Mouse (Mus musculus) common myeloid progenitor, adult 5-6 weeks (primary cell): ENCODE measurements around the gene Erg. TPM values are rescaled to one million over a fixed set of nuclear protein-coding genes. Genes with fewer than 3 reads are reported as not detected.

ENCODE experiments used
- ATAC-seq: replicated peaks from 2 replicates; pipeline ENCODE4 v1.8.0; 2016; ENCODE audit warnings: low read depth, mild to moderate bottlenecking, moderate TSS enrichment, inconsistent platforms; ENCODE audit not compliant: poor library complexity, severe bottlenecking
- total RNA-seq: library from RNA; stranded (forward); fragments of 200-1000, 187-1606 nt; gene quantifications from 2 replicates; pipeline ENCODE4 v1.2.3, GENCODE M21; 2017

Gene Erg
- 118 and 128 TPM in 2 replicates for total RNA-seq

DNA sequence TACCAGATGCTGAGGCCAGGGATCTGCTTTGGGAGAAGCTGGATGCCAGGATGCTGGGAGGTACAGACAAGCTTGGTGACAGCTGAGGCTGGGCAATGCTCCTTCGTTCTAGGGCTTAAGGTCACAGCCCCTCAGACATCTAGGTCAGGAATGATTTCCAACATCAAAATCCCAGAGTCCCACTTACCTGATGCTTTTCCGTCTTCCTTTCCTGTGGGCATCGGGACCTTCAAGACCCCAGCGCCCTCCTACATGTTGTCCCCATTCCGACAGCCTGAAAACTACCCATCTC lies at the start of gene Erg:
Gene Erg (minus strand): TSS at position 283 of the 292 bp plus-strand sequence.
- no peak for ATAC-seq

DNA sequence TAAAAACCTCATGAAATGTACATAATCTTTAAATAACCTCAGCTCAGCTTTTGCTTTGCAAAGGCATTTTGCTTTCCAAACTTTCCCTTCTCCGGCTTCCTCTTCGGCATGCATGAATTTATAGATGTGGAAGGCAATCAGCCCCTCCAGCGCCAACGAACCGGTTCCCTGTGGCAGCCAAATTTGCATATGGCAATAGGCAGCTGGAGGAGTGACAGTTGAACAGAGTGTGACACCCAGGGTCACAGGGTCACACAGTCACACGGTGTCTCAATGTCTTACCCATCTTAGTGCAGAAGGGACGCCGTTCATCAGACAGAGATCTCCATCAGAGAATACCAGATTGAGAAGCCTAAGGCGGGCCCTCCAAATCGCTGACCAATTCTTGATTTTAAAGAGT lies 45.4 kb upstream of the Erg start:
- no peak for ATAC-seq

DNA sequence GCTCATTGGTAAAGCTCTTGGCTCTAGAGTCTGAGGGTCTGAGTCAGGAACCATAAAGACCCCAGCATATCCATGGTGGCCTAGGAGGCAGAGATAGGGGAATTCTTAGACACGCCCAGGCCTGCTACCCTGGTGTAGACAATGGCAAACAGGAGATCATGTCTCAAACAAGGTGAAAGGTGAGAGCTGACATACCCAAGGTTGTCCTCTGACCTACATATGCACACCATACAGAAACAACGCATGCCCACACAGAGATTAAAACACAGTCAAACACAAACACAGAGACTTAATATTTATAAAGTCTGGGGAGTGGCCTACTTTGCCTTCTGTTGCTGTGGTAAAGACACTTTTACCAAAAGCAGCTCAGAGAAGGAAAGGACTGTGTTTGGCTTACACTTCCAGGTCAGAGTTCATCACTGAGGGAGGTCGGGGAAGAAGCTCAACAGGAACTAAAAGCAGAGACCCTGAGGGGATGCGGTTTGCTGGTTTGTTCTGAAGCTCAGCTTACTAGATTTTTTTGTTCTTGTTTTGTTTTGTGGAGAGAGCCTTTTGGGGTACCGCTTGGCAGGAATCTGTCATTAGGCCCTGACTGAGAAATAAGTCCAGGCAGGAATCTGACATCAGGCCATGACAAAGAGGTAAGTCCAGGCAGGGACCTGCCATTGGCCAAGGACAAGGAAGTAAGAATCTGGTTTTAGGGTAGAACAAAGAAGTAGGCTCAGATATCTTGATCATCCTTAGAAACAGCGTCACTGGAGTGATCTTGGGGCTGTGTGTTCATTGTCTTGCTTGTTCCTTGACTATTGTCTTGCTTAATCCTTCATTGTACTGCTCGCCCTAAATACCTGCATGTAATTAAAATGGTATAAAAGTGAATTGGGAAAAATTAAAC lies 37.7 kb upstream of the Erg start:
- no peak for ATAC-seq

DNA sequence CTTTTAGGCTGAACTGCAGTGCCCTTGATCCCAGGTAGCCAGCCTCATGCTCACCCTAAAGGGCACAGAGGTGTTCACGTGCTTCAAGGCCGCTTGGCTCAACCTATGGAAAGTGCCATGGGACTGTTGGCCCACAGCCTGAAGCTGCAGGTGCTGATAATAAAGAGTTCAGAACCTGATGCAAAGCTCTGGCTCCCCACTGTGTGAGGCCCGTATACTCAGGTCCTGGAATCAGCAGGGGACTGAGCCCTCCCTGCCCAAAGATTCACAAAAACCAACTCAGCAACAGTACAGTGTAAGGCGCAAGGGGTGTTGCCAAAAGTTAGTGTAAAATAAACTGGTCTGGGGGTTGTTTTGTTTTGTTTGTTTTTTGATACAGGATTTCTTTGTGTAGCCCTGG lies 36.7 kb upstream of the Erg start:
- ATAC-seq = no peak

DNA sequence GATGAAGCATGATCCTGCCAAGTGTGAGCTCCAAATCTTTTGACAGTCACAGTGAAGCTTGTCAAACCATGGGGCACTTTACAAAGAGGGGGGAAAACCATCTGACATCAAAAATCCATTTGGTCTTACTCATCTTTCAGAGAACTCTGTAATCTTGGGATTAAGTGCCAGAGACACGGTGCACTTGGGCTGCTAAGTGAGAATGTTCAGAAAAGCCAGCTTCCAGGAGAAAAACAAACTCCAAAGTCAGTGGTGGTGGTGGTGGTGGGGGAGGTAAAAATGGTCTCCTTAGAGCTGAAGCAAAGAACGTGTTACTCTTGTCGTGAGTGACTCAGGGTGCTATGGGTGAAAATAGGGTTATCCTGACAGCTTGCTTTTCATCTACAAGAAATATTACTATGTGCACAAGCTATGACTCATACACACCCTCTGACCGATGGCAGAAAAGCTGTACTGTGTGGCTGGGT lies 33.5 kb upstream of the Erg start:
- no peak for ATAC-seq

DNA sequence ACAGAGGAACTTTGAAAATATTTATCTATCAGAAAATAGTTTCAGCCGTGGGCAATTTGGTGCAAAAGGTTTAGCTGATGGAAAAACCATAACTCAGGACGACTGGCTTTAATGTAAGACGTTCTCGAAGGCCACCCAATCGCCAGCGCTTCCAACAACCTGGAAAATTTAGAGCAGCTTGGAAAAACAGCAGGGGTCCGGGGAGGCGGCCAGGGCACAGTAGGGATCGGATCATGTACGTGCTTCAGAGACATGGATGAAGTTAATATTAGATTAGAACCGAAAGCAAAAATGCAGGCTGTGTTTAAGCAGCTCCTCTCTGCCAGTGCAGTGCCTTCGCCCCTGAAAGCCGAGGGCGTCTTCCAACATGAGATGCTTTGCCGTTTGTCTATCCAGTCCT lies 31.8 kb upstream of the Erg start:
- no peak for ATAC-seq

DNA sequence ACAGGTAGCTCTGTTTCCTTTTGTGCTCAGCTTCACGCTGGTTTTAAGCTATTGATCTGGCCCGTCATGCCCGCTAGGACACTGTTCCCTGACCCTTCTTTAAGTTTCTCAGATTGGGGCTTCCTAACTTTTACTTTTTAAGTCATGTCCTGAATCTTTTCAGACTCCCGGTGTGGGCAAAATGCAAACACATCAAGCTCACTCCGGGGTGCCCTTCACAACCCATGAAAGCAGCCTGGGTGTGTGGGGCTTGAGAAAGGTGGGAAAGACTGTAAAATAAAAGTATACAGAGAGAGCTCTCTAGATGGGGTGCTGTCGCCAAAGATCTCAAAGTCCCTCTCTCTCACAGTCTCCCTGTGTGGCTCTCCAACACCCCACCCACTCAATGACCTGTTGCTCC lies 31.3 kb upstream of the Erg start:
- no peak for ATAC-seq

DNA sequence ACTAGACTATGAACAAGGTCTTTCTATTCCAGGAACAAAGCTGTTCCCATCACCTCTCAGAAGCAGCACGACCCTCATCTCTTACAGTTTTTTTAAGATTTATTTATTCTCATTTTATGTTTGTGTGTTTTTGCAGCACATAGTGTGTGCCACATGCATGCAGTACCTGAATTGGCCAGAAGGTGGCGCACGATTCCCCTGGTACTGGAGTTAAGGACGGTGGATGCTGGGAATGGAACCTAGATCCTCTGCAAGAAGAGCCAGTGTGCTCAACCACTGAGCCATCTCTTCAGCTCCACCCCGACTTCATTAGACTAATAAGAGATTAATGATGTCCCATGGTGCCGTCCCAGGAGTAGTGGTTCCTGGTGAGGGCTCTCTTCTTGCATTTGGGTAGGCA lies 29.2 kb upstream of the Erg start:
- peak; percentile 63; the same call in 1 of the 2 replicates for ATAC-seq

DNA sequence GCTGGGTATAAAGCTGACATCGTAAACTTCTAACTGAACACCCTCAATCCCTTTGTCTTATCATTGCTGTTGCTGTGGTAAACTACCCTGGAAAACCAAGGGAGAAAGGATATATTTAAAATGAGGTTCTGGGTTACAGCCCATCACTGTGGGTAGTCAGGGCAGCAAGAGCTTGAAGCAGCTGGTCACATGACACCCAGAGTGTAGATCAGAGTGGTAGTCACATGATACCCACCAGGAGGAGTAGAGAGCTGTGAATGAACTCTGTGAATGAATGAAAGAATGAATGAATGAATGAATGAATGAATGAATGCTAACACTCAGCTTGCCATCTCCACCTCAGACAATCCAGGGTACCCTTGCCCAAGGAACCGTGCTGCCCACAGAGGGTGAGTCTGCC lies 28.1 kb upstream of the Erg start:
- ATAC-seq = no peak

DNA sequence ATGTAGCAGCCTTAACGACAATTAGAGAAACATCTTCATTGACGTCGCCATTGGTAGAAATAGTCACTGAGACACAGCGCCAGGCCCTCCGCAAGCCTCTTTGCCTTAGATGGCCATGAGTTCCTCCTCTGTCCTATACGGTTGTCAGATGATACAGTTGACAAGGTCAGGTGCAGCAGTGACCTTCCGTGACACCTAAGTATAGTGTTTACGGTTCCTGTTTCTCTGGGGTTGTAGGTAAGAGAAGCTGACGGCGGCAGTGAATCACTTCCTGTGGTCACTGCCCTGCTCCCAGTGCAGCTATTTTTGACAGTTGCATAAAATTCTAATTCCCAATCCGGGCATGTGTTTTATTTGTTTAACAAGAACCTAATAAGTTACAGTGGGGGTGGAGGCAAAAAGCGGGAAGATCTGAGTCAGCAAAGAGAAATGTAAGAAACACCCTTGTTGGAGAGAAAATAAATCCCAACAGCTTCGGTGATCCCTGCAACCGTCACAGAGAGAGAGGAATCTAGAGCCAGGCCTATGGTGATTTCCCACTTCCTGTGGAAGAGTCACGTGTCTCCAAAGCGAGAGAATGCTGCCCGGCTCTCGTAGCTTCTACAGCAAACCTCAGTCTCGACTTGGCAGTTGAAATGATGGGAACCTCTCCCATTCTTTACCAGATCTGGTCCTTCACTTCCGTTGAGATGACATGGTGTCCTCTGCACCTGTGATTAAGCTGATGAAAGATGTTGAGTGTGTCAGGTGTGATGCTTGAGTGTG lies 25.8 kb upstream of the Erg start:
- ATAC-seq = peak; percentile 66; the same call in 1 of the 2 replicates

DNA sequence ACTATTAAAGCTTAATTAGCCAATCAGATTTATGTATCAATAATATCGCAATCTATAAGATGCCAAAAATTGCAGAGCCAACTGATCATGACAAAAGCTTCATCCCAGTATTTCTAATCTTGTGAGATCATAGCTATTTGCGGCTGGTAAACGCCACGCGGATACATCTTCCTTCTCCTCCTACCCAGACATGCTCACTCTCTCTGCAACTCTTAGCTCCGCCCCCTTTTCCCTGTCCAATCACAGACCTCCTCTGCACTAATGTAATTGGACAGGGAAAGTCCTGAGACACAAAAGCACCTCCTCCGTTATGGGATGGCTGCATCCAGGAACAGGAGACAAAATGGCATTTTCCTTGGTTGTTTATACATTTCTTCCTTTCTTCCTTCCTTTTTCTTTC lies 22.2 kb upstream of the Erg start:
- ATAC-seq = no peak

DNA sequence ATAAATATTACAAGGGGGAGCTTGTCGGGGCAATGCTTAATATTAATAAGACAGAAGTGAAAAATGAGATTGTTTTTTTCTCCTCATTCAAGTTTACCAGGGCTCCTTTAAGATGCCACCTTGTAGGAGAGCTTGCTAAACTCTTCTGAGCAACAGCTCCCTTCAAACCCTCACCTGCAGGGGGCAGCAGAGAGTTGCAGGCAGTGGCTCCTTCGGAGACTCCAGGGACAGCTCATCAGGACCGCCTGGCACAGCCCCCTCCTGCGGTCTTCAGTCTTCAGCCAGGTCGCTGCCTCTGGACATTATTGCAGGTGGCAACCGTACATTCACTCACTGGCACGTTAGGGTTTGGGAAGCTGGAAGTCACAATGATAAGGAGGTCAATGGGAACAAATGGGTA lies 18.9 kb upstream of the Erg start:
- peak; percentile 85 for ATAC-seq

DNA sequence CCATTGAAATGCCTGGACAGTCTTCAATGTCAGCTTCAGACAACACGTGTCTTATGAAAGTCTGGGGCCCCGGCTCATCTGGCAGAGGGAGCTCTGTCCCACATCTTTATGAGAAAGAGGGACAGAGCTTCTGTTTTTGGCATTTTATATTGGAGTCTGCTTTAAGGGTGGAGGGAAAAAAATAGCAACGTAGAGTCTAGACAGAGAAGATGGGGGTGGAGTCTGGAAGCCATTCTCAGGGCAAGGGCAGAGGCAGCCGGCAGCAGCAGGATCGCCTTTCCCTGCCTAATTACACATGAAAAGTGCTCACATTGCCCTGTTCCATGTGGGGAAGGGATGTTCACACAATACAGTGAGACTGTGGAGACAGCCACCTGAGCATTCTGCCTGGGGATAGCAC lies 16.1 kb upstream of the Erg start:
- ATAC-seq = no peak

DNA sequence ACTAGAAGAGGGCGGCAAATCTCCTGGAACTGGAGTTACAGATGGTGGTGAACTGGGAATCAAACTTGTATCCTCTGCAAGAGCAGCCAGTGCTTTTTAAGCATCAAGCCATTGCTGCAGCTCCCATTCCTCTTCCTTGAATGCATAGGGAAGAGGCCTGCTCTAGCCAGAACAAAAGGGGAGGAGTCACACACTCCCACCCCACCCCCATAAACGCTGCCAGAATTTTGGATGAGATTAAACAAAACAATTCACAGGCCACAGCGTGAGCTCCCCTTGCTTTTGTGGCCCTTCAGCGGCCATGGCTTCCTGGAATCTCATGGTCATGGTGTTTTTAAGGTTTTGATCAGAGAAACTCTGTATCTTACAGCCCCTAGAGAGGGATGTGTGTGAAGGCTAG lies 15.4 kb upstream of the Erg start:
- no peak for ATAC-seq

DNA sequence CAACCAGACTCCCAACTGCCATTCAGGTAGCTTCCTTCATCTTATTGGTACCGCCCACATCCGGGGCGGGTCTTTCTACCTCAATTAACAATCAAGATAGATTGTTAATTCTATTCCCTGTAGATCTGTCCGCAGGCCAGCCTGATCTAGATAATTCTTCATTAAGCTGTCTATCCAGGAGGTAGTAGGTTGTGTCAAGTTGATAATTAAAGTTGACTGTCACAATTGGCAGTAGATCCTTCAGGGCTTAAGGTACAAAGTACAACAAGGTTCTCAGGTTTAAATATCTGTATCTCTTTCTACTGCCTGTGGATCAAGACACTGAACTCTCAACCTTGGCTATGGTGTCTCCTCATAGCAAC lies 14.8 kb upstream of the Erg start:
- no peak for ATAC-seq

DNA sequence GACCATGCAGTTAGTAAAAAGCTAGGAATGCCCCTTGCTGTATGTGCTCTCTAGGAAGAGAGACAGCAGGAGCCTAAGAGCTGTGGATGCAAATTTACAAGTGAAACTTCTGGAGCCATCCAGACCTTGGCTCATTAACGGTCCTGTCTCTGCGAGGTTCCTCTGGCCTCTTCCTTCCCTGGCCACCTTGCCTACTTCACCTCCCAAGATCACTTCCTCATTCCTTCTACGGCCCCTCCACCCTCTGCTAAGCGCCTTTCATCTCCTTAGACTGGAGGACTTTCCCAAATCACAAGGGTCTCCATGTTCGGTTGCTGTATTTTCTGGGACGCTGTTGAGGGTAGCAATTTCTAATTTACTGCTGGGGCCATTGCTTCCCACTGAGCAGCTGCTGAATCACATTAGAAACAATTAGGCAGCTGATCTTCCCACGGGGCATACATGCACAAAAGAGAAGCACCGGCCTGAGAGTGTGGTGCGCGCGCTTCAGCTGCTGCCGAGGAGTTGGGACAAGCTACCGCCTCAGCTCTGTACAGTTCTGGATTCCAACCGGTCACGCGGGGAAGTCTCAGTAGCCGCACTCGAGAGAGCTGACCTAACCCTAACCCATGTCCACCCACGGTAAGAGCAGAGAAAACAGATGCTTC lies 14.3 kb upstream of the Erg start:
- peak; percentile 59 for ATAC-seq

DNA sequence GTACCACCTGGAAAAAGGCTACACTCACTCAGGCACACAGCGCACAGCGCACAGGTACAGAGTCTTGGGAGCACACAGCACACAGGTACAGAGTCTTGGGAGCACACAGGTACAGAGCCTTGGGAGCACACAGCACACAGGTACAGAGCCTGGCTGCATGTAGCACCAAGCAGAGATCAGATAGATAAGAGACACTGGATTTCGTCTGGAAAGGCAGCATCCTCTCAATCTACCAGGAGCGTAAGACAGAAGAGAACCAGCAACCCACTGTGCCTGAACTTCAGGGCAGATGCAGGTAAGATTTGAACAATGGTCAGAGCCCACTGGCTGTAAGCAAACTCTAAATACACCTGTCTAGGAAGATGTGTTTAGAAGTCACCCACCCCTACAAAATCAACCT lies 12.5 kb upstream of the Erg start:
- ATAC-seq = no peak

DNA sequence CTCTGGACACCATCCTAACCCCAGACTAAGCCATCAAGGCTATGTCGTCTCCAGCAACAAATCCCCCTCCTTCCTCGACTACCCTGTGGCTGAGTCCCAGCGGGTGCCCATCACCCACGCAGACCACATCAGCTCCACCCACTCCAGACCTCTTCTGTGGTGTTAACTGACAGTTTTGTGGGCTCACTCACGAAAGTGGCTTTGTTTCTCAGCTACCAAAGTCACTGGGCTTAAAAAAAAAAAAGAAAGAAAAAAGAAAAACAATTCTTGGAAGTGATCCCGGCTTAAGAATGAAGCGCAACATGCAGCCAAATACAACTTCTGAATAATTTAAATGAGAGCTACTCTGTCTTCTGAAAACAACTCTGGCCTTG lies 11.2 kb upstream of the Erg start:
- no peak for ATAC-seq

DNA sequence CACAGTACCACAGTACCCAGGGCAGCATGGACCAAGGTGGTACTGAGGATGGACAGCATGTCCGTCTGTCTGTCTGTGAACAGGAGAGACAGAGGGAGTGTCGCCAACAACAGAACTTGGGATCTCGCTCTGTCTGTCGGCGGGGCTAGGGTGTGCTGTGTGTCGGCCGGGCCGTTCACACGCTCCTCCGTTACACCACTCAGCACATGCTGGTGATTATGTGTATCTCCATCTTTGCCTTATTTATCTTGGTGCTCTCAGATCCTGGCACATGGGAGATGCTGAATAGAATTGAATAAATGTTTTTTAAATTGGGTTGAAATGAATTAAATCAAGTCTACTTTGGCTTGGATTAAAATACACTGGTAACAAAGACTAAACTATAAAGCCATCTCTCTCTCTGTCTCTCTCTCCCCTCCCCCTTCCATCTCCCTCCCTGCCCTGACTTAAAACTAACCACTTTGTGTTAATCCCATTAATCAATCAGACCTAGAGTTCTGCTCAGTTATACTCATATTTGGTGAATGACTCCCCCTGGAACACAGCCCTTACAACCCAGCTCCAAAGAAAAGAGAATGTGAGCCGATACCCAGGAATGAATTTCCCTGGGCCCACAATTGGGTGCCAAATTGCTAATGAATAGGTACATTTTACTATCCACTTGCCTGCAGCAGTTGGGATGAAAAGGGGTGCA lies 10.6 kb upstream of the Erg start:
- ATAC-seq = no peak

DNA sequence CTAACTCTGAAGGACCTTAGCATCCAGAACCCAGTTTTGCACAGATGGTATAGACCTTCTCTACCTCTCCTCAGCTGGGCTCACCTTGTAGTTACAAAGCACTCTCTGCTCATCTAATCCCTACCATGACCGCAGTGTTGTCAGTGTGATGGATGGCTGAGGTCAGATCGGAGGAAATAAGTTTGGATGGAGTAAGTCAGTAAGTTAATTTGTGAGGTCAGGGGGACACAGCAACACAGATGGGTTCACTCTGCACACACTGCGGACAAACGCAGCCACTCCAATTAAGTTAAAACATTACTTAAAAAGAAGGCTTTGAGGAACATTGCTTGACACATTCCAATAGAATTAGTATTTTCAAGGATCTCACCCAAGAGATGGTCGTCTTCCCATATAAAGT lies 2.5 kb upstream of the Erg start:
- no peak for ATAC-seq

DNA sequence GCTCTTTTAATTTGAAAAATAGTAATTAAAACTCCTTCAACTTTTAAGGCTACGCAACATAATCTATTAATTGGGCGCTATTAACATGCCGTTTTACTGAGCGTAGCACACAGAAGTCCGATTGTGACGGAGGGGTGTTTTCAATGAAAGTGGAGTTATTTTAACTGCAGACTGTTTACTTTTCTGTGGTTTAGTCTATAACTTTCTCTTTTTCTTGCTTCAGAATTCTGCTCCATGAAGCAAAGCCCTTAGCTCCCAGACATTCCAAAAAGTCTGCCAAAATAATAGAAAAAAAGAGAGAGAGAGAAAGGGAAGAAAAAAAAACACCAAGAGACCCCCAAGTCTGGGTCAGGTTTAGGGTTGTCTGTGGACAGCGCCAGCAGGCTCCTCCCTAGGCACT lies 333 bp upstream of the Erg start:
- ATAC-seq = no peak
